Mouse (Mus musculus) testis, adult 2 months (tissue): ENCODE measurements around the gene Pnpla1.

Experiments
- CTCF ChIP-seq: fragments of 200-500 bp; IDR thresholded peaks from 2 replicates; pipeline ENCODE4 v1.5.1; 2012; ENCODE audit warnings: low read depth, mild to moderate bottlenecking, inconsistent platforms, low read length, moderate library complexity; ENCODE audit not compliant: control insufficient read depth, insufficient read depth, insufficient replicate concordance
- POLR2A ChIP-seq: fragments of 200-500 bp; IDR thresholded peaks from 2 replicates; pipeline ENCODE4 v1.6.1; 2012; ENCODE audit warnings: low read depth, mild to moderate bottlenecking, inconsistent platforms, low read length, moderate library complexity; ENCODE audit not compliant: control insufficient read depth

- TF ChIP-seq POLR2A = no peak
- TF ChIP-seq CTCF = no peak
Measured at GRCm38 (mm10) chr17:28916520-28916919, 58.3 kb downstream of the Pnpla1 start.
